Mouse (Mus musculus) liver, embryonic 16.5 days (tissue): ENCODE measurements around the gene Pgap3. TPM values are rescaled to one million over a fixed set of nuclear protein-coding genes. Genes with fewer than 3 reads are reported as not detected.

ENCODE experiments used
- ATAC-seq: fragments of 200-750 bp; cut with Nextera tagmentation; 2 replicates; pipeline ENCODE4 v1.8.0; 2017; ENCODE audit warnings: low read depth, mild to moderate bottlenecking, moderate number of reproducible peaks, moderate library complexity
- H3K27ac ChIP-seq: fragments of 300-500 bp; sonication (generic); 2 replicates; pipeline ENCODE4 v1.5.1; 2014; ENCODE audit warnings: mild to moderate bottlenecking, low read length
- H3K27me3 ChIP-seq: fragments of 300-500 bp; sonication (generic); 2 replicates; pipeline ENCODE4 v1.6.1; 2014; ENCODE audit warnings: low read depth, low read length, mixed read lengths; ENCODE audit not compliant: control insufficient read depth, insufficient read depth
- H3K36me3 ChIP-seq: fragments of 300-500 bp; sonication (generic); 2 replicates; pipeline ENCODE4 v1.6.1; 2014; ENCODE audit warnings: mild to moderate bottlenecking; ENCODE audit not compliant: control insufficient read depth, insufficient read depth
- H3K4me1 ChIP-seq: fragments of 300-500 bp; sonication (generic); 2 replicates; pipeline ENCODE4 v1.6.1; 2014; ENCODE audit warnings: low read depth, low read length, mixed read lengths; ENCODE audit not compliant: control insufficient read depth
- H3K4me2 ChIP-seq: fragments of 300-500 bp; sonication (generic); 2 replicates; pipeline ENCODE4 v1.6.1; 2014; ENCODE audit warnings: low read depth, low read length, mixed read lengths
- H3K4me3 ChIP-seq: fragments of 300-500 bp; sonication (generic); 2 replicates; pipeline ENCODE4 v1.5.1; 2014; ENCODE audit warnings: low read depth, mild to moderate bottlenecking, low read length
- H3K9ac ChIP-seq: fragments of 300-500 bp; sonication (generic); 2 replicates; pipeline ENCODE4 v1.6.1; 2014; ENCODE audit warnings: low read depth, low read length
- H3K9me3 ChIP-seq: fragments of 300-500 bp; sonication (generic); replicated peaks from 2 replicates; pipeline ENCODE4 v1.6.1; 2016; ENCODE audit warnings: low read length; ENCODE audit not compliant: control insufficient read depth
- WGBS: fragments of 180-500 bp; shearing (Covaris S2); extraction: QIAGEN DNeasy Blood & Tissue Kit; methylation state at CpG from one replicate; pipeline ENCODE4 v1.1.7; 2014; ENCODE audit not compliant: insufficient replicate concordance; 5-methylcytosine and 5-hydroxymethylcytosine counted together
- polyA plus RNA-seq: library from polyadenylated mRNA; unstranded; fragments of >200 nt; fragmentation: Nextera tagmentation; extraction: Ambion mirVana; gene quantifications from 2 replicates; pipeline ENCODE4 v1.2.1, GENCODE M21; 2015

Gene Pgap3
- 3.3 and 3.4 TPM in 2 replicates for polyA plus RNA-seq

DNA sequence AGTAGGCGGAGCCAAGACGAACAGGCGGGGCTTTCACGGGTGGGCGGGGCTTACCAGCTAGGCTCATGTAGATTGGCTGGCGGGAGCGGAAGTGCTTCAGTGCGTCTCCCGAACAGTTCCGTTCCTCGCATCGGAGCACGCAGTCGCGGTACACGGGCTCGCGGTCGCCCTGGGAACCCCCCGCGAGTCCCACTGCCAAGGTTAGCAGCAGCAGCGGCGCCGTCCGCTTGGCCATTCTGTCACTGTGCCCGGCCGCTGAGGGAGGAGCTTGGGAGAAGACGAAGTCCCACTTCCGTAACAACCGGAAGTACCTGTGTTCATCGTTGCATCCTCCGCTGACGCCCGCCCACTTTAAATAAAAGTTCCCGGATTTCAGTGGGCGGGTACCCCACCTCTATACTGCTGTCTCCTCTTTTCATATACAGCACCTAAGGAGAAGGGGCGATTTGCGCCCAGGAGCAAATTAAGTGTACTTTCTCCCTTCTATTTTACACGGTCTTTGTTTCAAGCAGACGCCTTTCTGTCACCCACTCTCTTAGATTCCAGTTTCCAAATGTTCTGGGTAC lies at the start of gene Pgap3:
Gene Pgap3 (minus strand): TSS at position 330 of the 566 bp plus-strand sequence.
- WGBS, result under 1% methylated on average over 40 of the region's 40 CpGs
- peak within 1 kb of the TSS; percentile 77 for H3K4me2 ChIP-seq
- peak within 1 kb of the TSS; percentile 83 for H3K9ac ChIP-seq
- peak within 1 kb of the TSS; percentile 93 for H3K27ac ChIP-seq
- ATAC-seq, result peak; percentile 81
- no peaks in the 10 kb centered on the region; the same call in 1 of the 2 replicates for H3K27me3 ChIP-seq
- no peaks in the 10 kb centered on the region for H3K9me3 ChIP-seq
- no peaks in the 10 kb centered on the region for H3K36me3 ChIP-seq
- H3K4me1 ChIP-seq, result peaks cover 11% of the 10 kb centered on the region
- H3K4me3 ChIP-seq, result peak within 1 kb of the TSS; percentile 82

DNA sequence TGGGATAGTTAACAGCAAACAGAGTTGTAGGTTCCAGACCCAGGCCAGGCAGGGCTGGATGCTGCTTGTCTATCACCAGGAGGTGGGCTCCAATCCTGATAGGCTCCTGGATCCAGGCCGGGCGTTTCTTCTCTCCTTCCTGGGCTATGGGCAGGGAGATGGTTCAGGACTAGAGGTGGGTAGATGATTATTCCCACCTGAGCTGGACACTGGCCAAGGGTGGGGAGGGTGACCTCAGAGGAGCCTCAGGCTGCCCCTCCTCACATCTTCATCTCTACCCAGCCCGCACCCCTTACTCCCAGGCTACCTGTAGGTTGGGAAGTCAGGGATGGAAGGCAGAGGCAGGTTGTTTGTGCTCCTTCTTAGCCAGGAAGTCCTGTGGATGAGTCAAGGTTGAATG lies 49.1 kb upstream of the Pgap3 start:
- no peak for ATAC-seq
- no peaks in the 10 kb centered on the region for H3K9me3 ChIP-seq
- peaks cover 32% of the 10 kb centered on the region for H3K27me3 ChIP-seq
- H3K9ac ChIP-seq, result no peak overlapping the region
- WGBS, result 62% methylated on average over 3 of the region's 3 CpGs
- peak overlapping the region; percentile 56 for H3K4me2 ChIP-seq
- peak overlapping the region; percentile 53 for H3K4me3 ChIP-seq
- H3K4me1 ChIP-seq, result no peaks in the 10 kb centered on the region; the same call in 1 of the 2 replicates
- peaks cover 10% of the 10 kb centered on the region for H3K36me3 ChIP-seq
- no peak overlapping the region for H3K27ac ChIP-seq

DNA sequence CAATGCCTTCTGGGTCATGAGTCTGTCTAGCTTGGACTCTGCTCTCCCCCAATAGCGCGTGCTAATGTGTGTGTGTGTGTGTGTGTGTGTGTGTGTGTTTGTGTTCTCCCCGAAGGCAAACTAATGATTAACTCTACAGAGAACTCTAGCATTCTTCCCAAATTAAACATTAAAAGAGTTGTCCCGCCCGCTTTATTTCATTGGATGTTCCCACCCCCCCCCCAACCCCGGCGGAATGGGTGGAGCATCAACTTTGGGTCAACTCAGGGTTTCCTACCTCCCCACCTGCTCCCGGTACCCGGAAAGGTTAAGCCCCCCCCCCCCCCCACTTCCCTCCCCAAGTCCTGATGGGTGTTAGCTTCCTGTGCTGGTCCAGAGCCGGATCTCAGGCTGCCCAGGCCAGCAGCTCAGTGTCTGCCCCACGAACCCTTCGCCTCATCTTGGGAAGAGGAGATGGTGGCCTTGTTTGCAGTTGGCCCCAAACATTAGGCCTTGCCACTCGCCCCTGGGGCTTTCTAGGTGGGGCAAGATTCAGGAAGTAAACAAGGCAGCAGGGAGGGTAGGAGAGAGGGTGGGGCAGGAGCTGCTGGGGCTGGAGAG lies 48.0 kb upstream of the Pgap3 start:
- H3K27ac ChIP-seq, result peak overlapping the region; percentile 85
- H3K9ac ChIP-seq, result peak overlapping the region; percentile 46

DNA sequence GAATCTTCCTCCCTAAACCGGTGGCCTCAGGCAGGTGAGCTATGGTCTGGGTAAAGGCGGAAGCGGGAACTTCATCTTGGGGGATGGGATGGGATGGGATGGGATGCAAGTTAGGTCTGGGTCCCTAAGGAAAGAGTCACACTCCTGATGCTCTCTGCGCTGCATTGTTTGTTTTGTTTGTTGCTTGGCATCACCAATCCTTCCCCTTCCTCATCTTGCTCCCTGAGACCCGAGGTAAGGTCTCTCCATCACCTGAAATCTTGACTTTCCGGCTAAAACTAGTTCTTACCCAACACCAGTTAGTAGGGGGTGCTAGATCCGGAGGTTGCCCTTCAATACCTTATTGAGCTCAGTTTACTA lies 47.2 kb upstream of the Pgap3 start:
- Histone ChIP-seq H3K36me3 (0 out of 2 replicates have a peak, but pooled peaks cover 3% of the 10 kb centered on the region), H3K27ac (peak overlapping the region; percentile 85), H3K27me3 (peaks cover 32% of the 10 kb centered on the region), H3K9me3 (no peaks in the 10 kb centered on the region), H3K9ac (peak overlapping the region; percentile 46), H3K4me1 (no peaks in the 10 kb centered on the region; the same call in none of the 2 replicates), H3K4me3 (peak overlapping the region; percentile 55), H3K4me2 (no peak overlapping the region)
- WGBS, result 14% methylated on average over 7 of the region's 7 CpGs
- ATAC-seq, result no peak

More for the DNA sequence above, 48.0 kb upstream of the Pgap3 start:
- H3K27me3 ChIP-seq, result peaks cover 32% of the 10 kb centered on the region
- H3K4me2 ChIP-seq, result peak overlapping the region; percentile 56
- WGBS, result 38% methylated on average over 13 of the region's 13 CpGs
- no peaks in the 10 kb centered on the region; the same call in none of the 2 replicates for H3K4me1 ChIP-seq
- no peaks in the 10 kb centered on the region for H3K9me3 ChIP-seq
- H3K4me3 ChIP-seq, result peak overlapping the region; percentile 55
- H3K36me3 ChIP-seq, result 0 out of 2 replicates have a peak, but pooled peaks cover 3% of the 10 kb centered on the region
- ATAC-seq, result peak; percentile 57

DNA sequence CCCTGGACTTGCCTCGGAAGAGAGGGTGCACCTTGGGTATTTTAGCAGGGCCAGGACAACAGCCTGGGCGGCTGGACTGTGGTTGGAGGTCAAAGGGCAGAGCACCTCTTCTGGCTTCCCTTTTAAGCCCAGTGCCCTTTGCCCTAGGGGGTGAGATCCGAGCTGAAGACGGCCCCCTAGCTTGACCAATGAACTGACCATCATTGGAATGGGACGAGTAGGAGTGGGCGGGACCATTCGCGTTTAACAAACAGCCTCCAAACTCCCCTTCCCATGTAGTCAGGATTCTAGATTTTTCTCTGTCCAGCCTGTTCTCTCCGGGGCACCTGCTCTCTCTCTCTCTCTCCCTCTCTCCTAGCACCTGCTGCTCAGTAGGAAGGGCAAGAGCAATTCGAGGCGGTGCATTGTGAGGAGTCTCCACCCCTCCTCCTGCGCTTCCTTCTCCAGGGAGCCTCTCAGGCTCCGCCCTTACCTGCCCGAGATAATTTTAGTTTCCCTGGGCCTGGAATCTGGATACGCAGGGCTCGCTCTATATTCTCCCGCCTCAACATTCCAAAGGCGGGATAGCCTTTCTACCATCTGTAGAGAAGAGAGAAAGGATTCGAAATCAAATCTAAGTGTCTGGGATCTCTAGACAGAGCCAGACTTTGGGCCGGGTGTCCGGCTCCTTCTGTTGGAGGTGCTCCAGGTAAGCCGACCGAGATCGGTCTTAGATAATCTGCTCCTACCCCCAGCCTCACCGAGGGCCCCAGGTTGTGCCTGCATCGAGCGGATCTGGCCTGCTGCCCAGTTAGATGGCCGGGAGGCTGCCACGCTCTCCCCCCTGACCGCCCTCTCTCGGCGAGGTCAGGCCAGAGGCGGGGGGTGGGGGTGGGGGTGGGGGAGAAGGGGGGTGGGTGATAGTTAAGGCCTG lies 46.5 kb upstream of the Pgap3 start:
- H3K4me3 ChIP-seq, result peak overlapping the region; percentile 55
- H3K4me2 ChIP-seq, result no peak overlapping the region
- peak; percentile 82 for ATAC-seq
- WGBS, result 7% methylated on average over 33 of the region's 33 CpGs
- peak overlapping the region; percentile 46; the same call in 1 of the 2 replicates for H3K9ac ChIP-seq
- no peaks in the 10 kb centered on the region for H3K9me3 ChIP-seq
- peak overlapping the region; percentile 85 for H3K27ac ChIP-seq
- 0 out of 2 replicates have a peak, but pooled peaks cover under 1% of the 10 kb centered on the region for H3K36me3 ChIP-seq
- H3K27me3 ChIP-seq, result peaks cover 32% of the 10 kb centered on the region
- no peaks in the 10 kb centered on the region; the same call in none of the 2 replicates for H3K4me1 ChIP-seq

DNA sequence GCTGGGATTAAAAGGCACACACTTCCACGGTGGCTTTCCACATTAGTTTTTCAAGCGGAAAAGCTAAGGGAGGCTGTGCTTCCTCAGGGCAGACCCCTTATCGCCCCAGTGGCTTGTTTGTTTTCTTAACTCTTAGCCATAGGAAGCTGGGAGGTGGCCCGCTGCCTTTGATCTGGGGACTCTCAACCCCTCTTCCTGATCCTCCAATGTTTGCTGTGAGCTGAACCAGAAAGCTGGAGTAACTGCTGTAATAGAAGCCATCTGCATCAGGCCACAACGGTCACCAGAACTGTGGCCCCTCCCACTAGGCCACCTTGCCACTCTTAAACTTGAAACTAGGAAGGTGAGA lies 45.9 kb upstream of the Pgap3 start, which contains the start of gene Grb7:
Gene Grb7 (plus strand): TSS at position 182 of the 349 bp plus-strand sequence.
- H3K4me3 ChIP-seq, result peak within 1 kb of the TSS; percentile 55
- no peaks in the 10 kb centered on the region for H3K36me3 ChIP-seq
- no peak within 1 kb of the TSS for H3K4me2 ChIP-seq
- peak within 1 kb of the TSS; percentile 85 for H3K27ac ChIP-seq
- peak; percentile 26; the same call in 1 of the 2 replicates for ATAC-seq
- no peaks in the 10 kb centered on the region; the same call in none of the 2 replicates for H3K4me1 ChIP-seq
- peak within 1 kb of the TSS; percentile 46; the same call in 1 of the 2 replicates for H3K9ac ChIP-seq
- no peaks in the 10 kb centered on the region for H3K9me3 ChIP-seq
- 17% methylated on average over 5 of the region's 5 CpGs for WGBS
- peaks cover 32% of the 10 kb centered on the region for H3K27me3 ChIP-seq

DNA sequence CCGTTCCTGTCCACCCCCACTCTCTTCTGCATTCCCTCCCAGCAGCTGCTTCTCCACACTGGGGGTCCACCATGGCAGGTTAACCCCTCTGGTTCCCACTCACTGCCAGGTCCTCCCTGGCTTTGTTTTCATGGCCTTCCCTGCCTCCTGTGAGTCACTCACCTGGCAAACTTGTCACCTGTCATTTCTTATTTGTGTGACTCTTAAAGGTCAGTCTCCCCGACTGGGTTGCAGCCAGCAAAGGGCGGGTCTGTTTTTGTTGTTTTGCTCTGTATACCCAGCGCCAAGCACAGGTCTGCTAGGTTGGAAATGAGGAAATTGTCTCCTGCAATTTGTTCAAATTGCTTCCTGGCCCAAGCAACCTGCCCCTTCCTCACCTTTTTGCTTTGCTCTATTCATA lies 45.4 kb upstream of the Pgap3 start:
- no peak for ATAC-seq
- no peaks in the 10 kb centered on the region for H3K9me3 ChIP-seq
- H3K4me3 ChIP-seq, result no peak overlapping the region
- WGBS, result 37% methylated on average over 4 of the region's 4 CpGs
- peaks cover 32% of the 10 kb centered on the region for H3K27me3 ChIP-seq
- no peaks in the 10 kb centered on the region; the same call in none of the 2 replicates for H3K4me1 ChIP-seq
- no peaks in the 10 kb centered on the region for H3K36me3 ChIP-seq
- peak overlapping the region; percentile 79 for H3K27ac ChIP-seq
- H3K4me2 ChIP-seq, result no peak overlapping the region
- H3K9ac ChIP-seq, result 0 out of 2 replicates have a peak overlapping the region, but pooled peaks have one; percentile 13

DNA sequence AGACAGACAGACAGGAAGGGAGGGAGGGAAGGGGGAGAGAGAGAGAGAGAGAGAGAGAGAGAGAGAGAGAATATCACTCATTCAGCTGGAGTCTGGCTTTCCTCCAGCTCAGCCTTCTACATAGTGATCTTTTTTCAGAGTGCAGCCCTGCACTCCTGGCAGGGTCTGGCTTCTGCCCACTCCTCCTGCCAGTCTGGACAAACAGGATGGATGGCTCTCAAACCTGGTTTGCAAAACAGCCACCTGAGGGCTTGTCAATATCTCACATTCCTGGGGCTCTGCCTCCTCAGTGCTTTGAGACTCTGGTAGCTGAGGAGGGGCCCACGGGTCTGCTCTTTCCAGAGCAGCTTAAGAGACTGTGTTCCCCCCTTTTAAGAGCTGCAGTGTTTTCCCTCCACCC lies 44.9 kb upstream of the Pgap3 start:
- H3K27me3 ChIP-seq, result peaks cover 32% of the 10 kb centered on the region
- 20% methylated on average over 1 of the region's 1 CpGs for WGBS
- no peaks in the 10 kb centered on the region for H3K36me3 ChIP-seq
- ATAC-seq, result no peak
- H3K9ac ChIP-seq, result no peak overlapping the region
- H3K4me2 ChIP-seq, result no peak overlapping the region
- H3K4me1 ChIP-seq, result no peaks in the 10 kb centered on the region; the same call in 1 of the 2 replicates
- H3K4me3 ChIP-seq, result no peak overlapping the region
- H3K27ac ChIP-seq, result peak overlapping the region; percentile 79
- no peaks in the 10 kb centered on the region for H3K9me3 ChIP-seq
